Mouse (Mus musculus): ENCODE measurements at regions not wholly inside any gene's neighbourhood (a gene's known extent, or its start where the extent isn't known, plus 50 kb on each side); places are given as distances from the start of the nearest gene placed in this dataset.

DNA sequence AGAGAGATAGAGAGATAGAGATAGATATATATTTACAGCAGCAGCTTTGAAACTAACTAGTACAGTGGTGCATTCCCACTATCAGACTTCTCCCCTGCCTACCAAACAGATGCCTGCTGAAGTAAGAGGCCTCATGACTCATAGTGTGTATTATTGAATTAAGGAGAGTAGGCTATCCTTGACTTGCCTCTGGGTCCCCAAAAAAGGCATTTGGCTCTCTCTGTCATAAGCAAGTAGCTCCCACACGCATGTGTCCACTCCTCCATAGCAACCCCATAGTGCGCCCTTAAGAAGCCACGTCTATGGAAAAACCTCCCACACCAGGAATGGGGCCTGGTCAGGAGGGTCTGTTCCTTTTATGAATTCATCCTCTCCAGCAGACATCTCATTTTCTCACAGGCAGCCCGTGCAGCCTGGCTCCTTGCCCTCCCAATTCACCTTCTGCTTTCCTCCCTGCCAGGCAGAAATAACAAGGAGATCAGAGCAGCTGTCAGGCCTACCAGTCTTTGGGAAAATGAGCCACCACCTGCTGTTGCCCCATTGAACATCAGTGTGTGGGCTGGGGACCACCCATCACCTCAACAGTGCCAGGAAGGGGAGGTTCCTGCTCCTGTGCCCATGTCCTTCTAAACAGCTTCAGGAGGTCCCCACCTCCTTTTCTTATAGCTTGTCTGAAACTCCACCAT is 208.5 kb upstream of the Mocs1 start:
- DNase-seq = no peak

GRCm38 (mm10) chr17:49223212-49223611 is 204.9 kb upstream of the Mocs1 start:
- DNase-seq = no peak

DNA sequence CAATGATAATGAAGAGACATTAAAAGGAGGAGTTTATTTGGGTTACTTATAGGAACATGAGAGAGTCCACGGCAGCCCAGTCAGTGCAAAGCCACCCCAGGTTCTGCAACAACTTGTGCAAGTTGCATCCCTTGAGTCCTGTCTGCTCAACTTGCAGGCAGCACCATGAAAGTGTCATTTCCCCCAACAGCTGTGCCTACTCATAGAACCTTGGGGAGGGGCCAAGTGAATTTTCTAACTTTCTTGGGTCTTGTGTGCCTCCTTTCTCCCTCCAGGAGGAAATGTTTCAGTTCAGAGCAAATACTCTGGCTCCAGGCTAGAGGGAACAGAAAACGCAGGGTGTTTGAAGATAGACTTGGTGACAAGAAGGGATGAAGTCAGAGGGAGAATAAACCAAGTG is 204.5 kb upstream of the Mocs1 start:
- DNase-seq = no peak

DNA sequence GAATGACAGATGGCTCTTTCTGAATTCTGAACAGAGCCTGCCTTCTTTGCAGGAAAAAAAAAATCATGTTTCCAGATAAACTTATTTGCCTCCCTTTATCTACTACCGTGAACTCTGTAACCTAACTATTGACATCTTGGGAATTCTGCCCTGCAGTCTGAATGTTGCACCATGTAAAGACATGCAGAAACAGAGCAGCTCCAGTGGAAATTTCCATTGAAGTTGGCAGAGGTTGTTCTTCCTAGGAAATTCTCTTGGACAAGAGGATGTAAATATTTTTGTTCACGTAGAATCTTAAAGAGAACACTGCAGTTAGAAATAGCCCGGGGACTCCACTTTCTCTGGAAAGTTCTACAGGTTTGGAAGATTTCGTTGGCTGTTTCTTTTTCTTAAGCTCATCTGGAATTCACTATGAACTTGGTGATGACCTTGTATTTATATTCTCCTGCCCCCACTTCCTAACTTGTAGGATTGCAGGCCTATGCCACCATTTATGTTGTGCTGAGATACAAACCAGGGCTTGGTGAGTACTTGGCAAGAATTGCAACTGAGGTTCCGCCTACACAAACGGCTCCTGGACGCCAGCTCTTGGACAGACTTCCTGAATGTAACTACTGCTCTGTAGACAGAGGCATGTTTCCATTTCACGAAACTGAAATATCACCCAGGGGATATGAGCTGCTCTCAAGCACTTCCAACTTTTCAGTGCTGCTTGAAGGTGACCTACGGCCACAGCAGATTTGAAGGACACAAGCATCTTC is 202.7 kb upstream of the Mocs1 start:
- DNase-seq = no peak

GRCm38 (mm10) chr17:49226016-49226400 is 202.2 kb upstream of the Mocs1 start:
- no peak for DNase-seq

GRCm38 (mm10) chr17:49231287-49231686 is 196.9 kb upstream of the Mocs1 start:
- DNase-seq = no peak

DNA sequence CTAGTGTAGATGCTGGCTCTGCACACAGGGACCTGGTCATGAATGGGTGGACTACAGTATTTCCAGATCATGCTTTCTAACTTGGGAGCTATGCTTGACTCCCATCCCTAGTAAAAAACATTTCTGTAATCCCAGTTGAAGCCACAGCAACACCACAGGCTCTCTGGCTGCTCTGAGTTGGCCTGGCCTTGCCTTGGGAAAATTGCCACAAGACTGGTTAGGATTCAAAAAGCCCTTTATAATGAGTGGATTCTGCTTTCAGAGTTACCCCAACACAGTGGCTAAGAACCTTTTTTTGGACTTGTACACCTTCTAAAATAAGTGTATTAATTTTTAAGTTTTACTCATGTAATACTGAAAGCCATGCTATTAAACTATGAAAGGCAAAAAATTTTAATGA is 188.1 kb upstream of the Mocs1 start:
- DNase-seq = no peak

GRCm38 (mm10) chr17:49243419-49243818 is 184.7 kb upstream of the Mocs1 start:
- DNase-seq = peak; percentile 52

DNA sequence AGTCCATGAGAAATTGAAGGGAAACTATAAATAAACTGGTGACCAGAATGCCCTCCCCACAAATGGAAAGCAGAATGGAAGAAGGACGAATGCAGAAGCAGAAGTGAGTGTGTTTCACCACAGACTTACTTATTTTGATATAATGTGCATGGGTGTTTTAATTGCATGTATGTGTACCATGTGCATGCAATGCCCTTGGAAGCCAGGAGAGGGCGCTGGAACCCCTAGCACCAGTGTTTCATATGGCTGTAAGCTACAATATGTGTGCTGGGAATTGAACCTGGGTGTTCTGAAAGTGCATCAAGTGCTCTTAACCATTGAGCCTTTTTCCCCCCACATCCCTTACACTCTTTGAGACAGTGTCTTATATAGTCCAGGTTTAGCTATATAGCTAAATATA is 183.1 kb upstream of the Mocs1 start:
- DNase-seq = no peak

DNA sequence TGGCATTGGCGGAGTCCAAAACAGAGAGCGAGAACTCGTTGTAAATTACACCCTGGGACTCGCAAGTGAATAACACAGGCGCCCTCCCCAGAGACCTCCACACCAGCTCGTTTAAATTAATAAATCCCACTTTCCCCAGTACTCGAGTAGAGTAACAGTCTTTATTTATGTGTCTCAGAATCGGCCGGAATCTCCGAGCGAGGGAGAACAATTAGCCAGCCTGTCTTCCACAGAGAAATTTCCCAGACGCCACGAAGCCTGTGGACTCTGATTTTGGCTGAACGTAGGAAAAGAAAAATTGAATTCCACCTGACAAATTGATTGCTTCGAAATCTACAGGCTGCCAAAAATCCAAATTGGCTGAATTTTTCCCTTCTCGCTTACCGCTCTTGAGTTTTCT is 180.9 kb upstream of the Mocs1 start:
- DNase-seq = no peak

DNA sequence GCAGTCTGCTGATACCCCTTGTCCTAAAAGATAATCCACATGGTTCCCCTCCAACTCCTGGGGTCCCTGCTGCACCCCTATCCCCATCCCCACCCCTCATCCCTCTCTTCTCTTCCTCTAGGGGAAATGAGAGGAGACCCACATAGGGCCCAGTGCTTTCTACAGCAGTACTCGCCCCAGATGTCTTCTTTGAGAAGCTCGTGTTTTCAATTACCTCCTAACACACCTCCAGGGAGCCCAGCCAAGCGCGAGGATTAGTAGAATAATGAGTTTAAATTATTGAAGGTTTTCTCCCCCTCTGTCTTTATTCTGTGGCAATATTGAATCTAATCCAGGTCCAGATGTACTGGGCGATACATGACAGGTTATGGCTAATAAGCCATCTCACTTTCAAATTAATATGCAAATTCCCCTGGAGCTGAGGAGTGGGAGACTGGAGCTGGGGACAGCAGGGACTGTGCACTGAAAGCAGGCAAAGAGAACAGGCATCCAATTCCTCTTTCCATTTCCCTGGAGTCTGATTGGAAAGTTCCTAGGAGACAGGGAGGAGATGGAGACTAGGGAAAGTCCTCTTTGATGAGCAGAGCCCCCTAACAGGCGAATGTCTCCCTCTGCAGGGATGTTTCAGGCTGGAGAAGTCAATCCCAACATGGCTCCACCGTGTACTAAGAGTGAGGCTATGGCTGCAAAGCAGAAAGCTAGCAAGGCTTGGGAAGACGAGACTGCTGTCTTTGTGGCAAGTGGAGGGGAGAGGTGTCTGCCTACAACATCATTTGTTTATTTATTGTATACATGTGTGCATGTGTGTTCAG is 177.2 kb upstream of the Mocs1 start:
- no peak for DNase-seq

GRCm38 (mm10) chr17:49252271-49252670 is 175.9 kb upstream of the Mocs1 start:
- DNase-seq = peak; percentile 5

GRCm38 (mm10) chr17:49258496-49258895 is 169.7 kb upstream of the Mocs1 start:
- no peak for DNase-seq

GRCm38 (mm10) chr17:49262394-49262793 is 165.8 kb upstream of the Mocs1 start:
- DNase-seq = no peak

DNA sequence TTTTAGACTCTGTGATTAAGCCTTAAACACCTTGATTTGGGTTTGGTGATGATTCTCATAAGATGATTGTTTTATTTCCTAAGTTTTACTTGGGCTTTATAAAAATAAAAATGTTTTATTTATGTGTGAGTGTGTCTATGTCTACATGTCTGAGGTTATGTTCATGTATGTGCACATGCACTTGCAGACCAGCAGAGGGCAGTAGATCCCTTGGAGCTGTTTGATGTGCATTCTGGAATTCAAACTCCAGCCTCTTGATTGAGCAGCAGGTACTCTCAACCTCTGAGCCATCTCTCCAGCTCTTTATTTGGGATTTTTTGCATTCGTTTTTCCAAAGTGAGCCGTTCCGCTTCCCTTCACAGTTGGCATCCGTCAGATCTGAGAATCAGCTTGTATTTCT is 161.8 kb upstream of the Mocs1 start:
- no peak for DNase-seq

DNA sequence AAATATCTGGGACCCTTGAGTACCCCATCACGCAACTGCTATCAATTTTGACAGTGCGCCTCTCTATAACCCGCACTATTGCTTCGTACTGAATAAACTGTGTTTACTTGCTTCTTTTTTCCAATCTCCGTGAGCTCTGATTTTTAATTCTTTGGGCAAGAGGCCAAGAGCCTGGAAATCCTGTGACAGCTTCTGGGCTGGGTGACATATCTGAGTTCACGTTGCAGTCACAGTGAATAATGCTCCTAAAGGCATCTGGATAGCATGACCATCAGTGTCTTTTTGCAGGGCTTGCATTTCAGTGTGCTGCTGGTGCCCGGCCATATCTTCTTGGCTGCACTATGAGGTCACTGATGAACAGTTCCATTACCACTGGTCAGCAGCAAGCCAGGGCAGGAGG is 158.2 kb upstream of the Mocs1 start:
- DNase-seq = no peak

DNA sequence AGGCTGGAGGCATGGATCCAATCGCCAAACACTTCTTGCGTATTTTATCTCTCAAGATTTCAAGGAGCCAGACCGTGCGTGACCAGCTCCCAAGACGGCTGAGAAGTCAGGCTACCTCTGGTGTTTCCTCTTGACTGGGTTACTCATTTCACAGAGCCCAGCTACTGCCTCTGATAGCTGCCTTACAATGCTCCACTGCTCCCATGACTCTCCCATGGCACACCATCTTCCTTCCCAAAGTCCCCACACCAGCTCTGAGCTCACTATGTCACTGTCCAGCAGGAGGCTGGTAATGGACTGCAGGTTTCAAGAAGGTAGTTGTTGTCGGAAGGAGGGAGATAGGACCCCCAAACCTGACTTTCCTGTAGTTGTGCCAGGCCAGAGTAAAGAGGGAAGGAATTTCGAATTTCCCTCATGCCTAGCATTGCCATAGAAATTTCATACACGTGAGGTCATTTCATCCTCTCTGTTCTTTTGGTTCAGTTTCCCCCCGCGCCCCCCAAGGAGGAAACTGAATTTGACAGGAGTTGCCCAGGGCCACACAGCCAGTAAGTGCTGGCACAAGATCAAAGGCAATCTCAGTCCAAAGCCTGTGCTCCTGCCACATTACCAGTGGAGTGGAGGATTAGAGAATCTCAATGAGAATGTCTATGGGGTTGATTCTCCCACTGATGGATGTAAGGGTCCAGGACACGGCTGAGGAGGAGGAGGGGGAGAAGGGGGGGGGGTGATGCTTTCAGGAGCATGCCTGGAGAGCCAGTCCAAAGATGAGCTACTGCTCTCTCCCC is 155.3 kb upstream of the Mocs1 start:
- no peak for DNase-seq

GRCm38 (mm10) chr17:49274936-49275335 is 153.2 kb upstream of the Mocs1 start:
- DNase-seq = no peak

- no peak for DNase-seq
Measured at GRCm38 (mm10) chr17:49275421-49275820, 152.7 kb upstream of the Mocs1 start.

DNA sequence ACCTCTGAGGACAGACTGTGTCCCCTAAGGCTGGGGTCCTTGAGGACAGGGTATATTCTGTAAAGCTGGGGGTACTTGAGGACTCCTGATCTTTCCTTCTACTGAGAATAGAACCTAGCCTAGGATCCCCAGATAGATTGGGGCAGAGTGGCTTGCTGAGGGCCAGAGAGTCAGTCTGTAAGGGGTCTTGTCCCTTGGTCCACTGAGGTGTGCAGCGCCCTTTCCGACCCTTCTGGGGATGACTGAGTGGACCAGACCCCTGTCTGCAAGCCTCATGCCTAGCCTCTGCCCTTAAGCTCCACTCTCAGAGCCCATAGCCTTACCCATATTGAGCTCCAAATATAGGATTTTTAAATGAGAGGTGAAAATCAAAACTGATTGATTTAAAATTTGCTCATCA is 152.2 kb upstream of the Mocs1 start:
- DNase-seq = no peak

DNA sequence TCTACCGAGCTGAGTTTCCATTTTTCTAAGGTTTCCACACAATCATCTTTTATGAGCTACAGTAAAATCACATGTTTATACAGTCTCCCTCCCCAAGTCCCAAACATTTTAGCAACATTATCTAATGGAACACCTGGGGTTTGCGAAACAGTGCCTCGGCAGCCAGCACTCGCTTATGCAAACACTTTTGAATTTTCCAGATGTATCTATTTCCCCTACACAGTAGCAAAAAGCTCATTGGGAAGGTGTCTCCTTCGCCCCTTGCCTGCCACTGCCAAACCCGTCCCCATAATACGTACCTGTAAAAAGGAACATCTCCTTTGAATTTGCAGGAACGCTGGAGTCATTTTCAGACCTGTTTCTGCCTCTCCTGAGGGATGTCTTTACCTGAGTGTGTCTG is 149.6 kb upstream of the Mocs1 start:
- DNase-seq = no peak

- no peak for DNase-seq
Measured at GRCm38 (mm10) chr17:49278973-49279727, 149.0 kb upstream of the Mocs1 start.

Data from cerebellum, adult 9-11 months (tissue).